Mouse (Mus musculus): Measurements from ENCODE around the gene Itpkb. TPM values are rescaled to one million over a fixed set of nuclear protein-coding genes. Genes with fewer than 3 reads are reported as not detected.

The Itpkb gene
- polyA plus RNA-seq, 1 experiment from 2014 or later, result 1.3 TPM

GRCm38 (mm10) chr1:180317450-180317849 lies 12.8 kb upstream of the Itpkb start:
- Histone ChIP-seq H3K4me2 (no peak overlapping the region), H3K4me3 (replicated peaks) (no peak overlapping the region), H3K27ac (no peak overlapping the region), H3K9me3 (replicated peaks) (no peaks in the 10 kb centered on the region), H3K27me3 (peaks cover 23% of the 10 kb centered on the region), H3K4me1 (replicated peaks) (peaks cover 41% of the 10 kb centered on the region), H3K36me3 (no peaks in the 10 kb centered on the region), H3K9ac (no peak overlapping the region)
- DNase-seq (no peak), ATAC-seq (ENCODE audit: low read depth) (peak; percentile 77)
- 10% methylated on average over 4 of the region's 4 CpGs for WGBS (ENCODE audit: insufficient replicate concordance)

DNA sequence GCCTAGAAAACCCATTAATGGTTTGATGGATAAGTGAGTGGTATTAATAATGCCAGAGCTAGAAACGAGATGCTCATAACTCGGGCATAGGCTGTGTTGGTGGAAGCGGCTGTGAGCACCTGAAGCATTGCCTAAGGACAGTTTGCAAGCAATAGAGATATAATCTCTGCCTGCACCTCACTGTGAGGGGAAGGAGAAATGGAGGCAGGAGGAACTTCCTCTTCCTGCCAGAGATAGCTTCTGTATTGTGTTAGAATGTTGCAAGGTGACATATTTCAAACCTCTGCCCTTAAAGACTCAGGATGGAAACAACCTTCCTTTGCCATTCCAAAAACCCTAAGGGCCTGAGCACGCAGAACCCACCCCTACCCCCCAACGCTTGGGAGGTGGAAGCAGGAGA lies 11.9 kb upstream of the Itpkb start:
- Histone ChIP-seq H3K4me2 (no peak overlapping the region), H3K4me1 (replicated peaks) (peaks cover 34% of the 10 kb centered on the region), H3K4me3 (replicated peaks) (no peak overlapping the region), H3K9ac (no peak overlapping the region), H3K9me3 (replicated peaks) (no peaks in the 10 kb centered on the region), H3K27ac (no peak overlapping the region), H3K36me3 (no peaks in the 10 kb centered on the region), H3K27me3 (peaks cover 14% of the 10 kb centered on the region)
- DNase-seq, result no peak
- WGBS (ENCODE audit: insufficient replicate concordance), result 32% methylated on average over 5 of the region's 5 CpGs
- ATAC-seq (ENCODE audit: low read depth), result no peak

DNA sequence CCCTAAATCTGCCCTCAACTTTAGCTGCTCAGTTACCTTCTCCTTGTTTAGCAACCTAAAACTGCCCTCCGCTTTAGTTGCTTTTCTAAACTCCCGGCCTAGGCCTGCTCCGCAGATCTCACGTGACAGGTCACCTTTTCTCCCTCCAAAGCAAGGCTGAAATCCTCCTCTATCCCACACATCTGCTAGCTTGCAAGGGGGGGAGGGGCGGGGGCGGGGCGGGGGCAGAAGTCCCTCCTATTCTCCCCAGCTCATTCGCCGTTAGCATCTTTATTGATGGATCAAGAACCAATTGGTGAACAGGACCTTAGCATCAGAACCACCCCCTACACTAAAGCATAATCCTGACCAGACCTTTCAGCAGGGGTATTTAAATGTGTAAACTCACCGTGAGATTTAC lies 10.4 kb upstream of the Itpkb start:
- Histone ChIP-seq H3K36me3 (no peaks in the 10 kb centered on the region), H3K4me2 (no peak overlapping the region), H3K4me3 (replicated peaks) (no peak overlapping the region), H3K27me3 (no peaks in the 10 kb centered on the region), H3K4me1 (replicated peaks) (peaks cover 25% of the 10 kb centered on the region), H3K9me3 (replicated peaks) (no peaks in the 10 kb centered on the region), H3K9ac (no peak overlapping the region), H3K27ac (no peak overlapping the region)
- no peak for ATAC-seq (ENCODE audit: low read depth)
- 37% methylated on average over 10 of the region's 10 CpGs for WGBS (ENCODE audit: insufficient replicate concordance)
- no peak for DNase-seq

DNA sequence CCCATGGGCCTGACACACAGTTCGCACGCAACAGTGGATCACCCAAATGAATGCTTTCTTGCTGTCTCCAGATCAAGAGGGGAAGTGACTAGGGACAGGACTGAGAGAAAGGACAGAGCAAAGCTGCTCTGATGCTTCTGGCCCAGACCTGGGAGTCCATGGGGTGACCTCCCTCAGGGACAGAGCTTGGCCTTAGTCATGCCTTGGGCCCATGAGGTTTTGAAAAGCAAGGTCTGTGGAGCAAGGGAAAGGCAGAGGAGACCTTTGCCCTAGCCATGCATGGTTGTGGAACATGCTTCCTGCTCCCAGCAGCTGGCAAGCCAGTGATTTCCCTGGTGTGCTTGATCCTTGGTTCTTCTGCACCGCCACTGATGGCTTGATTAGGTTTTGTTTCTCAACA lies 7.4 kb upstream of the Itpkb start:
- Histone ChIP-seq H3K9ac (no peak overlapping the region), H3K4me1 (replicated peaks) (peaks cover 12% of the 10 kb centered on the region), H3K27me3 (no peaks in the 10 kb centered on the region), H3K27ac (no peak overlapping the region), H3K4me2 (no peak overlapping the region), H3K9me3 (replicated peaks) (no peaks in the 10 kb centered on the region), H3K36me3 (no peaks in the 10 kb centered on the region), H3K4me3 (replicated peaks) (no peak overlapping the region)
- 76% methylated on average over 3 of the region's 3 CpGs for WGBS (ENCODE audit: insufficient replicate concordance)
- DNase-seq (no peak), ATAC-seq (ENCODE audit: low read depth) (no peak)

GRCm38 (mm10) chr1:180323491-180323890 lies 6.8 kb upstream of the Itpkb start:
- H3K27me3 ChIP-seq, result no peaks in the 10 kb centered on the region
- ATAC-seq (ENCODE audit: low read depth), result no peak

DNA sequence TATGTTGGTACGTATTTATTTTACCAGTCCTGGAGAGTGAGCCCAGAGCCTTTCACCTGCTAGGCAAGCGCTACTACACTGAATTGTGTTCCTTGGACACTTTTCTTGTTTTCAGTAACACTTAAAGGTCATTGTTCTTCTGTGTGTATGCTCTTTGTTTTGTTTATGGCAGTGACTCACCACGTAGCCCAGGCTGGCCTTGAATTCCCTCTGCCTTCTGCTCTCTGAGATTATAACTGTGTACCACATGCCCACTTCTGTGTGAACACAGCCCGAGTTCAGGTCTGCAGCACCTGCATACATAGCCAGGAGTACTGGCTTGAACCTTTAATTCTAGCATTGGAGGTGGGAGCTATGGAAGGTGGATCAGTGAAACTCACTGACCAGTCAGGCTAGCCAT lies 6.0 kb upstream of the Itpkb start:
- ATAC-seq (ENCODE audit: low read depth), result no peak
- WGBS (ENCODE audit: insufficient replicate concordance), result 72% methylated on average over 4 of the region's 4 CpGs
- Histone ChIP-seq H3K4me2 (no peak overlapping the region), H3K4me3 (replicated peaks) (no peak overlapping the region), H3K9me3 (replicated peaks) (no peaks in the 10 kb centered on the region), H3K9ac (no peak overlapping the region), H3K27ac (no peak overlapping the region), H3K36me3 (no peaks in the 10 kb centered on the region), H3K4me1 (replicated peaks) (peaks cover 7% of the 10 kb centered on the region), H3K27me3 (peaks cover 8% of the 10 kb centered on the region; the same call in 1 of the 2 replicates)
- no peak for DNase-seq

More at GRCm38 (mm10) chr1:180323491-180323890, 6.8 kb upstream of the Itpkb start:
- WGBS (ENCODE audit: insufficient replicate concordance), result 72% methylated on average over 5 of the region's 5 CpGs
- Histone ChIP-seq H3K9ac (no peak overlapping the region), H3K9me3 (replicated peaks) (no peaks in the 10 kb centered on the region), H3K4me2 (no peak overlapping the region), H3K4me1 (replicated peaks) (0 out of 2 replicates have a peak, but pooled peaks cover 7% of the 10 kb centered on the region), H3K27ac (no peak overlapping the region), H3K36me3 (no peaks in the 10 kb centered on the region), H3K4me3 (replicated peaks) (no peak overlapping the region)
- DNase-seq, result no peak

GRCm38 (mm10) chr1:180328794-180329665 lies 1.3 kb upstream of the Itpkb start:
- no peaks in the 10 kb centered on the region for H3K9me3 ChIP-seq (replicated peaks)
- H3K4me1 ChIP-seq (replicated peaks), result peaks cover 53% of the 10 kb centered on the region
- H3K36me3 ChIP-seq, result peaks cover 3% of the 10 kb centered on the region; the same call in 1 of the 2 replicates
- 0 out of 2 replicates have a peak overlapping the region, but pooled peaks have one; percentile 10 for H3K4me3 ChIP-seq (replicated peaks)
- no peak overlapping the region for H3K9ac ChIP-seq
- 21% methylated on average over 12 of the region's 12 CpGs for WGBS (ENCODE audit: insufficient replicate concordance)
- peaks cover 51% of the 10 kb centered on the region for H3K27me3 ChIP-seq
- peak overlapping the region; percentile 83 for H3K4me2 ChIP-seq
- peak overlapping the region; percentile 43 for H3K27ac ChIP-seq
- DNase-seq (no peak), ATAC-seq (ENCODE audit: low read depth) (no peak)

DNA sequence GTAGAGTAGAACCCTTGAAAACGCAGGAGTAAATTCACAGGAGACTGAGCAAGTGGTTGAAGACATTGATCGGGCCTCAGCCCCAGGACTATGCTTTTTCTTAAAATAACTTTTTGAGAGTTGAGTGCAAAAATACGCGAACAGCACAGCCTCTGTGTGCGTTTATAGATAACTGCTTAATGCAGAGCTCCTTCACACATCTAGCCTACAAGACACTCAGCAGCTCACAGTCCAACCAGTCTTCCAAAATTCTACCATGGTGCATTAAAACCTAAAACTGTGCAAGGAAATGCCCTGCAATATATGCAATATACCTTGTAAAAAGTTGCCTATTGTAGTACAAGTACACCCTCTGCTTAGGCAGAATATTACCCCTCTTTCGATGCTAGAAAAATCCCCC lies 579 bp upstream of the Itpkb start:
- peaks cover 57% of the 10 kb centered on the region for H3K27me3 ChIP-seq

GRCm38 (mm10) chr1:180330707-180331545 lies 641 bp downstream of the Itpkb start:
- Histone ChIP-seq H3K4me2 (peak overlapping the region; percentile 83), H3K4me1 (replicated peaks) (peaks cover 71% of the 10 kb centered on the region), H3K4me3 (replicated peaks) (peak overlapping the region; percentile 65), H3K36me3 (peaks cover 3% of the 10 kb centered on the region; the same call in 1 of the 2 replicates), H3K27ac (peak overlapping the region; percentile 79), H3K9me3 (replicated peaks) (no peaks in the 10 kb centered on the region), H3K9ac (peak overlapping the region; percentile 71), H3K27me3 (peaks cover 58% of the 10 kb centered on the region)
- ATAC-seq (ENCODE audit: low read depth) (peak; percentile 37), DNase-seq (no peak)
- WGBS (ENCODE audit: insufficient replicate concordance), result under 1% methylated on average over 58 of the region's 58 CpGs

More for the DNA sequence above, 579 bp upstream of the Itpkb start:
- 5% methylated on average over 6 of the region's 6 CpGs for WGBS (ENCODE audit: insufficient replicate concordance)
- Histone ChIP-seq H3K27ac (peak overlapping the region; percentile 43), H3K36me3 (peaks cover 3% of the 10 kb centered on the region; the same call in 1 of the 2 replicates), H3K9me3 (replicated peaks) (no peaks in the 10 kb centered on the region), H3K4me1 (replicated peaks) (peaks cover 59% of the 10 kb centered on the region), H3K9ac (no peak overlapping the region), H3K4me3 (replicated peaks) (peak overlapping the region; percentile 14; the same call in 1 of the 2 replicates), H3K4me2 (peak overlapping the region; percentile 83)
- no peak for ATAC-seq (ENCODE audit: low read depth)
- DNase-seq, result no peak

- Histone ChIP-seq H3K27me3 (peaks cover 58% of the 10 kb centered on the region), H3K27ac (peak overlapping the region; percentile 79; the same call in 1 of the 2 replicates), H3K36me3 (peaks cover 3% of the 10 kb centered on the region; the same call in 1 of the 2 replicates), H3K4me2 (peak overlapping the region; percentile 83), H3K4me3 (replicated peaks) (peak overlapping the region; percentile 65), H3K9me3 (replicated peaks) (no peaks in the 10 kb centered on the region), H3K4me1 (replicated peaks) (peaks cover 78% of the 10 kb centered on the region), H3K9ac (peak overlapping the region; percentile 71)
- DNase-seq (no peak), ATAC-seq (ENCODE audit: low read depth) (no peak)
- WGBS (ENCODE audit: insufficient replicate concordance), result under 1% methylated on average over 21 of the region's 21 CpGs
Observed at GRCm38 (mm10) chr1:180331546-180332075, 1.3 kb downstream of the Itpkb start.

All from liver, embryonic 13.5 days (tissue).